Mouse (Mus musculus) hindbrain, embryonic 15.5 days (tissue): ENCODE measurements at regions not wholly inside any gene's neighbourhood (a gene's known extent, or its start where the extent isn't known, plus 50 kb on each side); places are given as distances from the start of the nearest gene placed in this dataset.

Experiments
- ATAC-seq: fragments of 200-750 bp; cut with Nextera tagmentation; 2 replicates; pipeline ENCODE4 v1.8.0; 2017; ENCODE audit warnings: low read depth, moderate number of reproducible peaks, moderate TSS enrichment; ENCODE audit not compliant: low FRiP score
- H3K27ac ChIP-seq: fragments of 300-500 bp; sonication (generic); replicated peaks from 2 replicates; pipeline ENCODE4 v1.5.1; 2015; ENCODE audit warnings: mild to moderate bottlenecking, inconsistent platforms
- H3K27me3 ChIP-seq: fragments of 300-500 bp; sonication (generic); 2 replicates; pipeline ENCODE4 v1.6.1; 2015; ENCODE audit warnings: control low read depth, inconsistent platforms
- H3K36me3 ChIP-seq: fragments of 300-500 bp; sonication (generic); 2 replicates; pipeline ENCODE4 v1.6.1; 2015; ENCODE audit warnings: control low read depth, inconsistent platforms
- H3K4me1 ChIP-seq: fragments of 300-500 bp; sonication (generic); replicated peaks from 2 replicates; pipeline ENCODE4 v1.6.1; 2015; ENCODE audit warnings: control low read depth, inconsistent platforms
- H3K4me2 ChIP-seq: fragments of 300-500 bp; sonication (generic); 2 replicates; pipeline ENCODE4 v1.6.1; 2015; ENCODE audit warnings: moderate library complexity, mild to moderate bottlenecking, inconsistent platforms
- H3K4me3 ChIP-seq: fragments of 300-500 bp; sonication (generic); 2 replicates; pipeline ENCODE4 v1.5.1; 2015; ENCODE audit warnings: mild to moderate bottlenecking, inconsistent platforms
- H3K9ac ChIP-seq: fragments of 300-500 bp; sonication (generic); 2 replicates; pipeline ENCODE4 v1.6.1; 2015; ENCODE audit warnings: inconsistent platforms
- H3K9me3 ChIP-seq: fragments of 300-500 bp; sonication (generic); 2 replicates; pipeline ENCODE4 v1.6.1; 2016; ENCODE audit warnings: control low read depth, inconsistent platforms
- WGBS: fragments of 180-500 bp; shearing (Covaris S2); methylation state at CpG from one replicate; pipeline ENCODE4 v1.1.7; 2015; 5-methylcytosine and 5-hydroxymethylcytosine counted together

DNA sequence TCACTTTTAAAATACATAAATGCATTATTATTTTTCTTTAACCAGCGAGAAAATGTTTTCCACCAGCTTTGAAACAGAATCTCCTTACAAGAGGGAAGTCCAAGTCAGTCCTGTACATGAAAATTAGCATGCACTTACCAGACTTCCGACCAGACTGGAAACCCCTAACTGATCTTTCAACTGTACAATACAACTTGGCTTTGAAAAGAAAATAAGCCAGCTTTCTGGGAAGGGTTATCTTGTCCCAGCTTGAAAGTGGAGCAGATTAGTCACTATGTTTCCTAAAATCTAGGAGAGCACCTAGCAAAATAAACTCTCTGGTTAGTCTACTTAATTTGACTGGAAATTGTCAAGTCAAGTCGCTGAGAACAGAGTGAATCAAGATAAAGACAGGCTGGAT is 1110.1 kb downstream of the Gsdmc2 start:
- H3K4me2 ChIP-seq, result no peak overlapping the region
- no peaks in the 10 kb centered on the region for H3K9me3 ChIP-seq
- ATAC-seq, result no peak
- no peaks in the 10 kb centered on the region for H3K27me3 ChIP-seq
- H3K27ac ChIP-seq, result no peak overlapping the region
- no peaks in the 10 kb centered on the region for H3K36me3 ChIP-seq
- H3K9ac ChIP-seq, result no peak overlapping the region
- no peak overlapping the region for H3K4me3 ChIP-seq
- 77% methylated on average over 3 of the region's 3 CpGs for WGBS
- H3K4me1 ChIP-seq, result no peaks in the 10 kb centered on the region

DNA sequence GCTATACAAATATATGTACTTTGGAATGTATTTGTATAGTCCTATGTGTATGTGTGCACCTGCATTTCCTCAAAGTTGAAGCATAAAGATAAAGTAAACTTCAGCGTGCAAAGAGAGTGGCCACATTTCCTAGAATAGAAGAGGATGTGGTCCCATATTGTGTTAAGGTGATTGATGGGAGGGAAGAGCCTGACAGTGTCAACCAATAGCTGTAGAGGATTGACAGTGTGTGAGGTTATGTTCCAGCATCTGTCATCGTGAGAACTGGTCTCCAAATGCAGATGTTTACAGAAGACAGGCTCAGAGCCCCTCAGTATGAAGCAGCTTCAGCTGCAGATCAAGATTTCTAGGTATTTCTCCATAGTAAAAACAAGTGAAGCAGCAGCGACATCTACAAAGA is 1114.5 kb downstream of the Gsdmc2 start:
- Histone ChIP-seq H3K36me3 (no peaks in the 10 kb centered on the region), H3K27me3 (no peaks in the 10 kb centered on the region), H3K9ac (no peak overlapping the region), H3K4me2 (no peak overlapping the region), H3K9me3 (no peaks in the 10 kb centered on the region), H3K4me3 (no peak overlapping the region), H3K27ac (no peak overlapping the region), H3K4me1 (no peaks in the 10 kb centered on the region)
- no peak for ATAC-seq
- WGBS, result 81% methylated on average over 3 of the region's 3 CpGs

DNA sequence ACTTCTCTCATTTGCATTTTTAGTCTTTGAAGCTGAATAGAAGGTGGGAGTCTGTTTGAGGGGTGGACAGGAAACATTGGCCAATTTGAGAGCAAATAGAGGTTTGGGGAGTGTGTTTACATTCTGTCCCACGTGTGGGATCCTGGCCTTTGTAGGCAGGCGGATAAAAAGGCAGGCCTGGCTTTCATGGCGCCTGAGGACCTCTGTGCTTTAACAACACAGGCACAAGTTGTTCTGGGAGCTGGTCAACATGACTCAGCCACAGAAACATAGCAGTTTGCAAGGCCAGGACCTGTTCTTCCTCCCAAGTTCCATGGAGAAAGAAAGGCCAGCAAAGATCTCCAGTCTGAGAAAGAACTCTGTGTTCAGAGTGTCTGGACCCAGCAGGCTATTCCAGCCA is 1130.7 kb downstream of the Gsdmc2 start:
- Histone ChIP-seq H3K4me2 (no peak overlapping the region), H3K36me3 (no peaks in the 10 kb centered on the region), H3K9me3 (no peaks in the 10 kb centered on the region), H3K4me3 (no peak overlapping the region), H3K4me1 (no peaks in the 10 kb centered on the region), H3K9ac (no peak overlapping the region), H3K27ac (no peak overlapping the region), H3K27me3 (no peaks in the 10 kb centered on the region)
- no peak for ATAC-seq
- WGBS, result 56% methylated on average over 3 of the region's 3 CpGs

DNA sequence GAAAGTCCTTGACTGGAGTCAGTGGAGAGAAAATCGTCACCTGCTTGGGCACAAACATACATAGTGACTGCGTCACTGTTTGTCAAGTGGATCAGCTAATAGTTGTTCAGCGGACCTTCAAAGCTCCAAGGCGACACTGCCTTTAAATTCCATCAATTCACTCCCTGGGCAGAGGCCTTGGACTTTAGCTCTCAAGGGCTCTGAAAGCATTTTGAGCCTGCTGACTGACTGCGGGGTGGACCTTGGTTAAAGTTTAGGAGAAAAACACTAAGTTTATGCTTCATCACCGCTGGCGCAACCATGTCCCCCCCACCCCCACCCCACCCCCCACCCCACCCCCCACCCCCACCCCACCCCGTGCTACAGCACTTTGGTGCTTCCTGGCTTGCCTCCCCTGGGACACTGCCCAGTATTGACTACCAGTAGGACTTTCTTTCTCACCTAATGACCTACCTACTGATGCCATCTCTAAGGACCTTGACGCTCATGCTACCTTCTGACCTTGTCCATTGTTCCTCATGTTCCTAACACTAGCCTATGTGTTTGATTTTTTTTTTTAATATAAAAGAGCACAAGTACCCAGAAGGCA is 1132.3 kb downstream of the Gsdmc2 start:
- 86% methylated on average over 9 of the region's 9 CpGs for WGBS
- no peak for ATAC-seq
- H3K27me3 ChIP-seq, result no peaks in the 10 kb centered on the region
- no peak overlapping the region for H3K4me2 ChIP-seq
- no peak overlapping the region for H3K27ac ChIP-seq
- no peaks in the 10 kb centered on the region for H3K9me3 ChIP-seq
- H3K4me1 ChIP-seq, result no peaks in the 10 kb centered on the region
- no peak overlapping the region for H3K9ac ChIP-seq
- no peaks in the 10 kb centered on the region for H3K36me3 ChIP-seq
- no peak overlapping the region for H3K4me3 ChIP-seq

DNA sequence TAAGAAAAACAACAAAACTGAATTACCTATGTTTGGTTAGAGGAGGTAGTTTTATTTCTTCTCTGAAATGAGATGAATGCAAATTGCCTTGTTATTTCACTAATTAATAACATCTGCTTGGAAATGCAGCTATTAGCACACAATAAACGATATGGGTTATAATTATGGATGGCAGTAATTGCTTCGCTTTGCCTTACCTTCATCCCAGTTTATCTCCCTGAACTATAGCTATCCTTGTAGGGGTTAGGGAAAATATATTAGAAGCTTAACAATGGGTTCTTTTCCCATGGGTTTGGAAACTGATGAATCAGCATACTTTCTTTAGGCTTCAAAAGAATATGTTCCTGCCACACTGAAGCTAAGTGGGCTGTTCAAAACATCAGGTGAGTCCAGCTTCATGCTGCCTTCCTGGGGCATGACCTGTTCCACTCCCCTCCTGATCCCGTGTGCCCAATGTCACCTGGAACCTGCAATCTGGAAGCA is 1132.9 kb downstream of the Gsdmc2 start:
- no peaks in the 10 kb centered on the region for H3K9me3 ChIP-seq
- H3K27ac ChIP-seq, result no peak overlapping the region
- H3K9ac ChIP-seq, result no peak overlapping the region
- H3K27me3 ChIP-seq, result no peaks in the 10 kb centered on the region
- no peak overlapping the region for H3K4me3 ChIP-seq
- H3K4me1 ChIP-seq, result no peaks in the 10 kb centered on the region
- 67% methylated on average over 3 of the region's 3 CpGs for WGBS
- no peak for ATAC-seq
- no peak overlapping the region for H3K4me2 ChIP-seq
- H3K36me3 ChIP-seq, result no peaks in the 10 kb centered on the region

DNA sequence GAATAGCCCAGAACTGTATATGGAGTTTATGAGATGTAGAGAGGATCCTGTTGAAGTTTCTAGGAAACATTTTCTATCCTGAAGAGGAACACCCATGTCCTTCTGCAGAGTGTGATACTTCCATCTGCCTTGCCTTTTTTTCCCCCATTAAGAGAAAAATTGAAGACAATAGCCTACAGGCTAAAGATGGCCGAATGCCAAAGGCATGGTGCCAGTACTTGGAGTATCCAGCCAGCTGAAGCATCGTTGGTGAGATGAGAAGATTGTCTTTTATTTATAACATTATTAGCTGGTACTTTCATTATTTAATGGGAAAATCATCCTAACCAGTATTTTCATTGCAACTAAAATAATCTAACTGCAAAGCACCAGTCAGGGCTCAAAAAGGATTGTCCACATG is 1135.4 kb downstream of the Gsdmc2 start:
- Histone ChIP-seq H3K4me3 (no peak overlapping the region), H3K36me3 (no peaks in the 10 kb centered on the region), H3K4me2 (no peak overlapping the region), H3K27me3 (no peaks in the 10 kb centered on the region), H3K9me3 (no peaks in the 10 kb centered on the region), H3K27ac (no peak overlapping the region), H3K4me1 (no peaks in the 10 kb centered on the region), H3K9ac (no peak overlapping the region)
- ATAC-seq, result no peak
- WGBS, result 65% methylated on average over 2 of the region's 2 CpGs

DNA sequence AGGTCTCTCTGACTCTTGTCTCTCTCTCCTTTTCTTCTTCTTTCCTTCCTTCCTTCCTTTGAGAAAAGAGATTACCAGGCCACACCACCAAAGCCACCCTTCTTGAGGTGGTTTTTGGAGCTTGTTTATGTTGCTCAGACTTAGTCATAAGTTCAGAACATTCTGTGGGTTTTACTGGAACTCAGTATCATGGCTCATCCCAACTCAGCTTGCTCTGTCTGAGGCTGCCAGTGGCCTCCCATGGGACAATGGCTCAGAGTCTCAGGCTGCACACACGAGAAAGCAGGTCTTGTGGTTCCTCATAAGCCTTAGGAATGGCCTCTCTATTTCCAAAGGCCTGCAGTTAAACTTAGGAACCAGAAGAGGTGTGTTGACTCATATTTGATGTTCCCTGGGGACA is 1146.4 kb downstream of the Gsdmc2 start:
- 76% methylated on average over 1 of the region's 1 CpGs for WGBS
- H3K4me1 ChIP-seq, result no peaks in the 10 kb centered on the region
- no peak overlapping the region for H3K27ac ChIP-seq
- H3K9me3 ChIP-seq, result no peaks in the 10 kb centered on the region
- no peak overlapping the region for H3K4me2 ChIP-seq
- H3K36me3 ChIP-seq, result no peaks in the 10 kb centered on the region
- no peak overlapping the region for H3K4me3 ChIP-seq
- no peak for ATAC-seq
- H3K9ac ChIP-seq, result no peak overlapping the region
- H3K27me3 ChIP-seq, result no peaks in the 10 kb centered on the region

DNA sequence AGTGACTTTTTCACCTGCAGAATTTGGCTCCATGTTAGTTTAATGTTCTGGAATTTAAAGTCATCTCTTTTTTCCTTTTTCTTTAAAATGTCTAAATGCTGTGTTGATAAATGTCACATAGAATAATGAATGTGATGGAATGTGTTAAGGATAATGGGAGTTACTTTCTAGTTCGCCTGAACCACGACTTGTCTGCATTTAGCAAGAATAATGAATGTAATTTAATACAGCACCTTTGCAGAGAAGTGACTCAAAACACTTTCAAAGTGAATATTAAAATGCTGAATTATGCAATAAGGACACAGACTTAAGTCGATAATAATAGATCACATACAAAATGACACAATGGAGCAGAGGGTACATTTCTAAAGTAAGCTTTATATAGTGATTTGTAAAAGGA is 1150.2 kb downstream of the Gsdmc2 start:
- H3K4me1 ChIP-seq, result no peaks in the 10 kb centered on the region
- H3K36me3 ChIP-seq, result no peaks in the 10 kb centered on the region
- no peak overlapping the region for H3K4me3 ChIP-seq
- no peaks in the 10 kb centered on the region for H3K27me3 ChIP-seq
- no peak overlapping the region for H3K27ac ChIP-seq
- ATAC-seq, result no peak
- H3K9me3 ChIP-seq, result no peaks in the 10 kb centered on the region
- WGBS, result 56% methylated on average over 3 of the region's 3 CpGs
- H3K4me2 ChIP-seq, result no peak overlapping the region
- no peak overlapping the region for H3K9ac ChIP-seq

DNA sequence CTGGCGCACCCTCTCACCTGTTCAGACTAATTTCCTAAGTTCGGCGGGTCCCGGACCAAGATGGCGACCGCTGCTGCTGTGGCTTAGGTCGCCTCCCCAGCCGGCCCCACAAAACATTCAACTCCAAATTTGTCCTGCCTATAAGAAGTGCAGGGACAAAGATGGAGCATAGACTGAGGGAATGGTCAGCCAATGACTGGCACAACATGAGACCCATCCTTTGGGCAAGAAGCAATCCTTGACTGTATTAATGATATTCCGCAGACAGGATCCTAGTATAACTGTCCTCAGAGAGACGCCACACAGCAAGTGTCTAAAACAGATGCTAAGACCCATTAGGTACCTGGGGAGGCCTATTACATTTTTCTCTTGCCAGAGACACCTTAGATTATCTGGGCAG is 1151.3 kb downstream of the Gsdmc2 start:
- Histone ChIP-seq H3K36me3 (no peaks in the 10 kb centered on the region), H3K27ac (no peak overlapping the region), H3K9ac (no peak overlapping the region), H3K27me3 (no peaks in the 10 kb centered on the region), H3K9me3 (no peaks in the 10 kb centered on the region), H3K4me1 (no peaks in the 10 kb centered on the region), H3K4me2 (no peak overlapping the region), H3K4me3 (no peak overlapping the region)
- ATAC-seq, result no peak
- WGBS, result 96% methylated on average over 10 of the region's 10 CpGs

DNA sequence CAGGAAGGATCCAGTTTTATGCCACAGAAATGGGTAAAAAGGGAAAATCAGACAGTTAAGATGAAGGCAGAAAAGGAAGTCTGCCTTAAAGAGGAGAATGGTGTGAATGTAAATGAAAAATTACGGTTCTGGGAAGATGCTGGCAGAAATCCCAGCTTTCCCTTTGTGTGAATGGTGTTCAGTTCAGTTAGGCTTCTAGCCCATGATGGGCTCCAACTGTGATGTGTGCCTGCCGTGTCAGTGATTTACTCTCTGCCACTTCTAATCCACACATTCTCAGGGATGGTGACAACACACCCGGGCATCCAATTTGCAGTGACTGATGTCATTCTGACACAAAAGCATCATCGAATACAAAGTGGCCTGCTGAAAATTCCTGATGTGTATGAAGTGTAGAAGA is 1171.6 kb downstream of the Gsdmc2 start:
- H3K27me3 ChIP-seq, result no peaks in the 10 kb centered on the region
- H3K27ac ChIP-seq, result no peak overlapping the region
- WGBS, result 38% methylated on average over 4 of the region's 4 CpGs
- 0 out of 2 replicates have a peak, but pooled peaks have one; percentile 23 for ATAC-seq
- H3K9ac ChIP-seq, result no peak overlapping the region
- H3K4me2 ChIP-seq, result no peak overlapping the region
- H3K36me3 ChIP-seq, result no peaks in the 10 kb centered on the region
- H3K4me1 ChIP-seq, result no peaks in the 10 kb centered on the region; the same call in 1 of the 2 replicates
- H3K9me3 ChIP-seq, result no peaks in the 10 kb centered on the region
- H3K4me3 ChIP-seq, result no peak overlapping the region

DNA sequence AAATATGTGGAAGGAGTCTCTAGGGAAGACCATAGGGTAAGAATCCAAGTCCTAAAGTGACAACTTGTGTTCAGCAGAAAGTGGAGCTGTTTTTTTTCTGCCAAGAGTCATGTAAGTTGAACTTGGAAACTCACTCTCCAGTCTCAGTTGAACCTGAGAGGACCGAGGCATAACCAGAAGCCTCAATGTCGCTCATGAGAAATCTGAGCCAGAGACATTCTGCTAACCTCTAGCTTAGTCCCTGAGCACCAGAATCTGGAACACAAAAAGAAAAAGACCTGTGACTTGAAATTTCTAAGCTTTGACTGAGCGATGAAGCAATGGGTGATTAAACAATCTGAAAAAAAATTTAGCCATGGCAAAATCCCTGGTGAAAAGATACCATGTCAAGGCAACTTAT is 1175.0 kb downstream of the Gsdmc2 start:
- H3K4me2 ChIP-seq, result no peak overlapping the region
- H3K27ac ChIP-seq, result no peak overlapping the region
- no peak overlapping the region for H3K9ac ChIP-seq
- no peaks in the 10 kb centered on the region for H3K36me3 ChIP-seq
- H3K4me1 ChIP-seq, result no peaks in the 10 kb centered on the region; the same call in 1 of the 2 replicates
- ATAC-seq, result no peak
- WGBS, result 88% methylated on average over 3 of the region's 3 CpGs
- H3K27me3 ChIP-seq, result no peaks in the 10 kb centered on the region
- H3K4me3 ChIP-seq, result no peak overlapping the region
- H3K9me3 ChIP-seq, result no peaks in the 10 kb centered on the region

DNA sequence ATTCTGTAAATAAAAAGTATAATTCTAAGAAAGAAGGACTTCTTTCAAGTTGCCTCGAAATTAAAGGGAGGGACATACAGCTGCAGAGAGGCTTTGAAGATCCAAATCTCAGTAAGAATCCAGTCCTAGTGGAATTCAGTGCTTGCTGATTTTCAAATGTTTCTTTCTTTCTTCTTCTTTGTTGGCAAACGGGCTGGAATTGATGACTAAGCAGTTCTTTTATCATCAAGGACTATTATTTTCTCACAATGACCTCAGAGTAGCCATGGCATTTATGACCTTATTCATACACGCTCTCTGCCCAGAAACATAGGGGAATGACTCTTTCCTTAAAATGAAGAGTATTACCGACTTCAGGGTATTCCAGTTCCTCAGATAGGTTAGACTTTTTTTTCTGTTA is 1185.9 kb downstream of the Gsdmc2 start:
- WGBS, result 34% methylated on average over 4 of the region's 4 CpGs

DNA sequence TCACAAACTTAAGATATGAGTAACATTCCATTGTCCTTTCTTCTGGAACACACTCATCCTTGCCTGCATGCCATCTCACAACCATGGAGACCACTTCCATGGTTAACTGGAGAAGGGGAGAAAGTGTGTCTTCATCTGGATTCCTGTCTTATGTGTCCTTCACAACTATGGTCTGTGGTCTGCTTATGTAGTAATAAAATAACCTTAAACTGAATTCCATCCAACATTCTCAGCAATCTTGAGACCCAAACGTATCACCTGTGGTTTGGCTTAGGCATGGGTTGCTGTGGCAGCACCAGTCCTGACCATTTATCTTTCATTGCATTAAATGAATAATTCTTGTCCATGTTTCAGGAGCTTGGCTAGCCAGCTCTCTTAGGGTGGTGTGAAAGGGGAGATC is 1186.3 kb downstream of the Gsdmc2 start:
- Histone ChIP-seq H3K4me2 (no peak overlapping the region), H3K27ac (no peak overlapping the region), H3K9ac (no peak overlapping the region), H3K9me3 (no peaks in the 10 kb centered on the region), H3K4me3 (no peak overlapping the region), H3K36me3 (no peaks in the 10 kb centered on the region), H3K27me3 (no peaks in the 10 kb centered on the region), H3K4me1 (no peaks in the 10 kb centered on the region)
- no peak for ATAC-seq
- WGBS, result 80% methylated on average over 1 of the region's 1 CpGs

More for the DNA sequence above, 1185.9 kb downstream of the Gsdmc2 start:
- Histone ChIP-seq H3K4me1 (no peaks in the 10 kb centered on the region), H3K9ac (no peak overlapping the region), H3K27me3 (no peaks in the 10 kb centered on the region), H3K4me2 (no peak overlapping the region), H3K9me3 (no peaks in the 10 kb centered on the region), H3K36me3 (no peaks in the 10 kb centered on the region), H3K4me3 (no peak overlapping the region), H3K27ac (no peak overlapping the region)
- ATAC-seq, result no peak
